Mouse (Mus musculus) cortical plate, adult 2 months (tissue): ENCODE results near the gene Kbtbd4.

Experiments used
- CTCF ChIP-seq: fragments of 200-500 bp; IDR thresholded peaks from 2 replicates; pipeline ENCODE4 v1.5.1; 2011; ENCODE audit warnings: mild to moderate bottlenecking, control low read depth, low read length; ENCODE audit not compliant: insufficient read depth; ENCODE audit errors: extremely low read depth
- POLR2A ChIP-seq: fragments of 200-500 bp; IDR thresholded peaks from 2 replicates; pipeline ENCODE4 v1.6.1; 2011; ENCODE audit warnings: mild to moderate bottlenecking, low read length, control low read depth; ENCODE audit not compliant: insufficient read depth; ENCODE audit errors: extremely low read depth

GRCm38 (mm10) chr2:90915516-90915915, 11.0 kb downstream of the Kbtbd4 start:
- TF ChIP-seq CTCF (no peak), POLR2A (0 out of 2 replicates have a peak, but pooled peaks have one; percentile 27)
